Mouse (Mus musculus): ENCODE measurements around the gene Phgdh. TPM values are rescaled to one million over a fixed set of nuclear protein-coding genes. Genes with fewer than 3 reads are reported as not detected.
A peak's percentile ranks its signal among the peaks of the same experiment; 100 is the strongest.

The Phgdh gene
- total RNA-seq, 2 experiments from 2014 or later: 66.8 to 82.0 TPM

GRCm38 (mm10) chr3:98308606-98309005 is 31.2 kb downstream of the Phgdh start:
- H3K27ac ChIP-seq: peak overlapping the region; percentile 62; the same call in 1 of the 2 replicates
- no peak for TF ChIP-seq CTCF (conservative IDR thresholded peaks at IDR 0.05)
- no peak for DNase-seq (ENCODE audit: low spot score in 2 of 2)
- no peak overlapping the region for H3K4me3 ChIP-seq

DNA sequence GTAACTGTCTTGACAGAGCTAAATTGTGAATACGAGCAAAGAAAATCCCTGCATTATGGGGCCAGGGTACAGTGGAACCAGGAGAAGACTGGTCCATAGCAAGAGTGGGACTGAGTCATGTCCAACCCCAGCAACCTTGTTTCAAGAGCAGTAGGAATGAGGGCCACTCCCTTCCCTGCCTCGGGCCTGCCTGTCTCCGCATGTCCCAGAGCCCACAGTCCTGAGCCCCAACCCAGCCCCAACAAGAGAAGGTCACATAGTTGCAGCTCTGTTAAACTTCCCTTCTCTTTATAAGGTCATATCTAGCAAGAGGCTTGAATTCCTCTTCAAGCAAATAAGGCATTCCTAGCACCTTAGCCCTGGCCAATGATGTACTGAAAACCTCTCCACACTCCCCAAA is 38.0 kb downstream of the Phgdh start:
- Histone ChIP-seq H3K4me3 (no peak overlapping the region), H3K27ac (no peak overlapping the region)
- DNase-seq (ENCODE audit: low spot score in 2 of 2): no peak
- TF ChIP-seq CTCF (conservative IDR thresholded peaks at IDR 0.05): no peak

DNA sequence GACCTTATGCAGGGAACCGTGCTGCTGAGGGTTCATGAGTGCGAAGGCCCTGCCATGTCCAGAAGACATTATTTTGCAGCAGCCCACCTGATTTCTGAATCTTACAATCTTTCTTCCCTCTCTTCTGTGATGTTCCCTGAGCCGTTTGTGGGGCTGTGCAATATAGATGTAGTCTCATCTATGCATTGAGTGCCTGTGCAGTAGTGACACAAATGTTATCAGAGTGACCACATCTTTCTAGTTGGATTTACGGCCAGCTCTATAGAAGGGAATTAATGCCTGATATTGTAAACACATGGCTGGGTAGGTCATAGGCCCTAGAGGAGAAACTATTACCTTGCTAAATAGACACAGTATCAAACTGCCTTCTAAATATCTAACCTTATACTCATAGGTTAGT is 39.5 kb downstream of the Phgdh start:
- DNase-seq (ENCODE audit: low spot score in 2 of 2): no peak
- Histone ChIP-seq H3K4me3 (no peak overlapping the region), H3K27ac (no peak overlapping the region)
- TF ChIP-seq CTCF (conservative IDR thresholded peaks at IDR 0.05): no peak

DNA sequence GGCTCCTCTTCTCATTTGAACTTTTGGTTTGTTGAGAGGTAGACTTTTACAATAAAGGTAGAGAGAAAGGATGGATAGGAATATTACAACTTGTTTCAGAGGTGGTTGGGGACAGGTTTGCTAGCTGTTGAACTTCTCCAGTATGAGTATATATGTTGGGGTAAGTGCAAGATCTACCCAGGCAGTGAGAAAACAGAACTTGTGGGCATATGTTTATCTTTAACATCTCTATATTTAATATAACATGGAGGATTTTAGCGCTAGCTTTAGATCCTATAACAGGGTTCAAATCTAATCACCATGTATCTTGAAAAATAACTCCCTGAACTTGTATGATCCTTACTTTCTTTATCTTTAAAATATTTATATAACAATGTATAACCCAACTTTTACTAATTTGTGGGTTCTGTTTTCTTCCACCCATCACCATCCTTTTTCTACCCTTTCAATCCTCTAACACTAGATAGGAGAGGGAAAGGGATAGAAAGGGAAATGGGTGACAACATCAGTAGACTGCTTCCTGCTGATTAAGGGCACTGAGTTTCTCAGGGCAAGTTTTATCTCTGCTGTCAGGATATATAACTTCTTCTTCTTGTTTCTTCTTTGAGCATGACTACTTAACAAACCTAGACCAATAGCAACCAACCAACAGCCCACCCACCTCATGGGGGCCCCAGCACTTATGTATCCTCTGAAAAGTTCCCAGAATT is 40.2 kb downstream of the Phgdh start:
- DNase-seq (ENCODE audit: low spot score in 2 of 2): no peak
- no peak for TF ChIP-seq CTCF (conservative IDR thresholded peaks at IDR 0.05)
- Histone ChIP-seq H3K4me3 (no peak overlapping the region), H3K27ac (no peak overlapping the region)

DNA sequence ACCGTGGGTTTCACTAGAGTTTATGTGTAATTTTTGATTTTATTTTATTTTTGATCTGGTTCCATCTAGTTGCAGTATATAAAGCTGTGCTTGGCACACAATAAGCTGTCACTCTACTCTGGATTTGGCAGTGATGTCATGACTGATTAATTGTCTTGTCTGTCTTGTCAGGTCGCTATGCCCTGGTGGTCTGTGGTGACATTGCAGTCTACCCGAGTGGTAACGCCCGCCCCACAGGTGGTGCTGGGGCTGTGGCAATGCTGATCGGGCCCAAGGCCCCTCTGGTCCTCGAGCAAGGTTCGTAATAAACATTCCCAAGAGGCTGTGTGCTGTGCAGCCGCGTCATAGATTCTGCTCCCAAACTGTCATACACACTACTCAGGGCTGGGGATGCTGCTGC is 43.8 kb downstream of the Phgdh start:
- no peak overlapping the region for H3K4me3 ChIP-seq
- DNase-seq (ENCODE audit: low spot score in 2 of 2): no peak
- TF ChIP-seq CTCF (conservative IDR thresholded peaks at IDR 0.05): peak; percentile 64
- no peak overlapping the region for H3K27ac ChIP-seq

GRCm38 (mm10) chr3:98291044-98291443 is 48.7 kb downstream of the Phgdh start:
- H3K27ac ChIP-seq: no peak overlapping the region
- no peak for DNase-seq (ENCODE audit: low spot score in 2 of 2)
- TF ChIP-seq CTCF (conservative IDR thresholded peaks at IDR 0.05): no peak
- no peak overlapping the region for H3K4me3 ChIP-seq

DNA sequence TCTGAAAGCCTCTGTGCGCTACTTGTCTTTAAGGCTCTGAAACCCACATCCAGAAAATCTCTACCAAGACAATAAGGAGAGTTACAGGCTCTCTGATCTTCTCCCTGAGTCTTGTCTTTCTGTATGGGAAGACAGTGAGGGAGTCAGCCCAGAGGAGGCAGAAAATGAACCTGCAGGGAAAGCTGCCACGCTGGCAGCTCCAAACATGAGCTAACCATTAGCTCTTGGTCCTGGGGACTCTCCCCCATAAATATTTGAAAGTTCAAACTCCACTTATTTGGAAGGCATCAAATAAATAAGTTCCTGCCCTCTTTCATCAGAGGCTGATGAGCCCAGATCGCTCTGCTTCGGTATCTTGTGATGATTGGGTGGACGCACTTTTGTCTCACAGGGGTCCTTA is 56.6 kb downstream of the Phgdh start:
- DNase-seq (ENCODE audit: low spot score in 2 of 2): no peak
- Histone ChIP-seq H3K4me3 (no peak overlapping the region), H3K27ac (no peak overlapping the region)
- TF ChIP-seq CTCF (conservative IDR thresholded peaks at IDR 0.05): no peak

DNA sequence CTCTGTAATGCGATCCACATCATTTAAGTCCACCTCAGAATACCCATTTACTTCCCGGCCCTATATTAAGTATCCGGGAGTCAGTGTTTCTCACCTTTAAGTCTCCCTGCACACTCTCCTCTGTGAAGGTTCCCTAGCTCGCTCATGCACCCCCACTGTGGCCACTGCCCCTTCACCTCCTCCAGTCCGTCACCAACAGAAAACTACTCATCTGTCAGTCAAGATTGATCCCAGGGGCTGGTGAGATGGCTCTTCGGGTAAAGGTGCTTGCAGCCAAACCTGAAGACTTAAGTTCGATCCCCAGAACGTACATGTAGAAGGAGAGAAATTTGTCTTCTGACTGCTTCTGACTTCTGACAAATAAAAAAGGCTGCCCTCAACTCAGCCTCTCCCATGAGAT is 57.4 kb downstream of the Phgdh start:
- no peak for TF ChIP-seq CTCF (conservative IDR thresholded peaks at IDR 0.05)
- DNase-seq (ENCODE audit: low spot score in 2 of 2): no peak
- no peak overlapping the region for H3K27ac ChIP-seq
- no peak overlapping the region for H3K4me3 ChIP-seq

DNA sequence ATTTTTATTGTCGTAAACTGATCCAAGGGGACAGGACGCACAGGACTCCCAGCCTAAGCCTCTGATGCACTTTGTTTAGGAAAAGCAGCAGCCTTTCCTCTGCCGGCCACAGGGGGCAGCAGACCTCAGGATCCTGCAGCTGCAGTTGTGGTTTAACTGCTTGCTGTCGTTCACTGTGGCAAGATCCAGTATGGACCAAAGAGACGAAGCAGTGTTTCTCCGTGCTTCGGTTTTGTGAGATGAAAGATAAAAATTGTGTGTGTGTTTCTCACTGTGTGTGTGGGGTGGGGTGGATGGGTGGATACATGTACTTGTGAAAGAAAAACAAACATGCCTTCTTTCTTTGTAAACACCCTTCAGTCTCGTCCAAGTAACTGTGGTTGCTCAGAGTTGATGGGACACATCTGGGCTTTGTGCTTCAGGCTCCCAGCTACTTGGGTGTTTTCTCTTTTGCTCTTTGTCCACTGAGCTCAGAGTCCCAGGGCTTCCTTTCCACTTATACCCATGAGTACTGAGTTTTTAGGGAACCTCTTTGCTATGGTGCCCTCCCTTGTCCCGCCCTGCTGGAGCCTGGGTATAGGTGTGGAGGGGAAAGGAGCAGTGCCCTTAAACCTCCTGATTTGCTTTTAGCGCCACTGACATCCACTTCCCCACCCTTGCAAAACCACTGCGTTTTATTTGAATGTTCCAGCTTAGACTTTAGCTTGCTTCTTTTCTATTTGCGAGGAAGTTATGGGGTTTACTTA is 58.7 kb downstream of the Phgdh start:
- TF ChIP-seq CTCF (conservative IDR thresholded peaks at IDR 0.05): peak; percentile 99
- H3K27ac ChIP-seq: peak overlapping the region; percentile 54; the same call in 1 of the 2 replicates
- DNase-seq (ENCODE audit: low spot score in 2 of 2): peak; percentile 47 to 53
- peak overlapping the region; percentile 43 for H3K4me3 ChIP-seq

DNA sequence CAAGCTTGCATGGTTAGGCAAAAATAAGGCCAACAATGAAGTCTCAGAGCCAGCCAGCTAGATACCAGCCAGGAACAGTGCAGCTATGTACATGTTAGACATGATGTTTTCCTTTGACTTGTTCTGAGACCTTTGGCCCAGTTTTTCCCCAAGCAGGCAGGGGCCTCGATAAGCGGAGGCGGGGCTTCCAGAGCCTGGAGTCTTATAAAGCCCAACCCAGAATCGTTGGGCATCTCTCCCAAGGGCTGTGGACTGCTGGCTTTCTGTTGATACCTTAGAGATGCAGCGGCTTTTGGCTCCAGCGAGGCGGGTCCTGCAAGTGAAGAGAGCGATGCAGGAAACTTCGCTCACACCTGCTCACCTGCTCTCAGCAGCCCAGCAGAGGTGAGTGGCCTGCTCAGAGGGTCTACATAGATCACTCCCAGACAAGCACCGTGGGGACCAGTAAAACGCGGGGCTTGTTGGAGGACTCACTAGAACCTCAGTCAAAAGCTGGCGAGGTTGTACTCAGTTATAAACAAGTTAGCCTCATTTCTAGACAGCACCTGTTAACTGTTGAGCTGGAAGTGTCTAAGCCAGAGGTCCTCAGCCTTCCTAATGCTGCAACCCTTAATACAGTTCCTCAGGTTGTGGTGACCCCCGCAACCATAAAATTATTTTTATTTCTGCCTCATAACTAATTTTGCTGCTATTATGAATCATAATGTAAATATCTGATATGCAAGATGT is 59.4 kb downstream of the Phgdh start, which contains the start of gene Hmgcs2:
Gene Hmgcs2 (plus strand): TSS at position 232 of the 729 bp plus-strand sequence.
- Histone ChIP-seq H3K27ac (peak within 1 kb of the TSS; percentile 54; the same call in 1 of the 2 replicates), H3K4me3 (peak within 1 kb of the TSS; percentile 43)
- DNase-seq (ENCODE audit: low spot score in 2 of 2): no peak
- no peak for TF ChIP-seq CTCF (conservative IDR thresholded peaks at IDR 0.05)

DNA sequence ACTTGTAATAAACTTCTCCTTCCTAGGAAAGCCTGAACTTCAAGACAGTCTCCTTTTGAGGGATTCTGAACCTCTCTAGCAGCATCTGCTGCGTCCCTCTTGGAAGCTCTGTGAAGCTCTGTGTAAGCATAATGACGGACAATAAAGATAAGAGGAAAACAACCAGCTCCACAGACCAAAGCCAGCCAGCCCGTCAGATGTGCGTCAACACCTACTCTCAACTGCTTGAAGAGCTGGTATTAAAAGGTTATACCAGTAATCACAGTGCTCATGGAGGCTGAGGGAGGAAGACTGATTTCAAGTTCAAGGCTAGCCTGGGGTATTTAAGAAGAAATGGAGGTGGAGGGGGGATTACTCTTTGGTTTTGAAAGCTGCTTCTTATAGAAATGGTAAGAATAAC is 60.1 kb downstream of the Phgdh start:
- H3K27ac ChIP-seq: peak overlapping the region; percentile 6; the same call in 1 of the 2 replicates
- DNase-seq (ENCODE audit: low spot score in 2 of 2): no peak
- no peak overlapping the region for H3K4me3 ChIP-seq
- TF ChIP-seq CTCF (conservative IDR thresholded peaks at IDR 0.05): no peak

DNA sequence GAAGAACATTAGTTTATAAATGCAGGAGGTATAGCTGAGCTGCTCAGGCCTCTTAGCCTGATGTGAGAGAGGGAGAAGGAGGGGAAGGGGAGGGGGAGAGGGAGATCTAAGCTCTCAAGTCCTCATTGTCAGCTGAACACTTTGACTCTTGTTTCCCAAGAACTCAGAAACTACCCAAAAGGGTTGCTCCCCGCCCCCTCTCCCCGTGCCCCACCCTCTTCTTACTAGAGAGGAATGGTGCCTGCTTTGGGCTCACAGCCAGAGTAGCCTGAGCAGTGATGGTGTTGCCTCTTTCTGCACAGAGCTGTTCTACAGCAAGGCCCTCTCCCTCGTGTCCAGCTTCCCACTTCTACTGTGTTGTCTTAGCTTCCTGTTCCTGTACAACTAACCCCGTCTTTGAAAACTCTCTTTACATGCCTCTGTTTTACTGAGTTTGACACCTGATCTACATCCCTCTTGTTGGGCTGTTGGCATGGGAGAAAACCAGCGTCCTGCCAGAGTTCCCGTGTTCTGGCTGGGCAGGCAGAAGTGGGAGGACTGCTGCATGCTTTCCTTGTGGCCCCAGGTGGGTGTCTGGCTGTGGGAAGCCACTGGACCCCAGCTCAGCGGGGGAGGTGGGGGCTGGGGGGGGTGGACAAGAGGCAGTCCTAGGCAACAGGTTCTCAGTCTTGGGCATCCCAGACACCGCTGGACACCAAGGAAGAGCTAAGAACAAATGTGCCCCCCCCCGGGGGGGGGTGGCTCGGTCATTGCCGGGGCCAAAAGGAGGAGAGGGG is 66.0 kb downstream of the Phgdh start:
- H3K27ac ChIP-seq: no peak overlapping the region
- TF ChIP-seq CTCF (conservative IDR thresholded peaks at IDR 0.05): no peak

More for the DNA sequence above, 66.0 kb downstream of the Phgdh start:
- no peak overlapping the region for H3K4me3 ChIP-seq
- DNase-seq (ENCODE audit: low spot score in 2 of 2): no peak

Measured in layer of hippocampus, adult 2 months (tissue).